Mouse (Mus musculus) kidney, postnatal 0 days (tissue): ENCODE data around the gene Ces1e. TPM values are rescaled to one million over a fixed set of nuclear protein-coding genes. Genes with fewer than 3 reads are reported as not detected.

ENCODE experiments used
- ATAC-seq: fragments of 200-750 bp; cut with Nextera tagmentation; replicated peaks from 2 replicates; pipeline ENCODE4 v1.8.0; 2017; ENCODE audit warnings: low read depth, moderate number of reproducible peaks, moderate TSS enrichment, moderate library complexity; ENCODE audit not compliant: low FRiP score
- DNase-seq: peaks from one replicate; pipeline ENCODE4 v3.0.0-alpha.2; 2016; ENCODE audit warnings: low spot score
- H3K27ac ChIP-seq: fragments of 300-500 bp; sonication (generic); 2 replicates; pipeline ENCODE4 v1.5.1; 2014; ENCODE audit warnings: mild to moderate bottlenecking
- H3K27me3 ChIP-seq: fragments of 300-500 bp; sonication (generic); 2 replicates; pipeline ENCODE4 v1.6.1; 2014; ENCODE audit warnings: low read length, mixed read lengths; ENCODE audit not compliant: insufficient read depth
- H3K36me3 ChIP-seq: fragments of 300-500 bp; sonication (generic); 2 replicates; pipeline ENCODE4 v1.6.1; 2014; ENCODE audit warnings: low read length, mixed read lengths; ENCODE audit not compliant: insufficient read depth
- H3K4me1 ChIP-seq: fragments of 300-500 bp; sonication (generic); replicated peaks from 2 replicates; pipeline ENCODE4 v1.6.1; 2014; ENCODE audit warnings: antibody characterized with exemption, low read length, mixed read lengths; ENCODE audit not compliant: insufficient read depth
- H3K4me2 ChIP-seq: fragments of 300-500 bp; sonication (generic); 2 replicates; pipeline ENCODE4 v1.6.1; 2014; ENCODE audit warnings: mild to moderate bottlenecking, low read length, moderate library complexity, mixed read lengths
- H3K4me3 ChIP-seq: fragments of 300-500 bp; sonication (generic); replicated peaks from 2 replicates; pipeline ENCODE4 v1.5.1; 2014; ENCODE audit warnings: low read depth, low read length
- H3K9ac ChIP-seq: fragments of 300-500 bp; sonication (generic); 2 replicates; pipeline ENCODE4 v1.6.1; 2014; ENCODE audit warnings: low read depth, low read length
- H3K9me3 ChIP-seq: fragments of 300-500 bp; sonication (generic); replicated peaks from 2 replicates; pipeline ENCODE4 v1.6.1; 2016; ENCODE audit warnings: low read length, inconsistent platforms, mixed read lengths
- CTCF ChIP-seq: IDR thresholded peaks from 2 replicates; pipeline ENCODE4 v1.5.1; 2016; ENCODE audit warnings: antibody characterized with exemption, low read depth, mild to moderate bottlenecking, moderate library complexity
- WGBS: fragments of 180-500 bp; shearing (Covaris S2); extraction: QIAGEN DNeasy Blood & Tissue Kit; methylation state at CpG from one replicate; pipeline ENCODE4 v1.1.7; 2014; 5-methylcytosine and 5-hydroxymethylcytosine counted together
- polyA plus RNA-seq: library from polyadenylated mRNA; unstranded; fragments of >200 nt; fragmentation: Nextera tagmentation; extraction: Ambion mirVana; gene quantifications from 2 replicates; pipeline ENCODE4 v1.2.1, GENCODE M21; 2015

The Ces1e gene
- 2.6 and 2.7 TPM in 2 replicates for polyA plus RNA-seq

DNA sequence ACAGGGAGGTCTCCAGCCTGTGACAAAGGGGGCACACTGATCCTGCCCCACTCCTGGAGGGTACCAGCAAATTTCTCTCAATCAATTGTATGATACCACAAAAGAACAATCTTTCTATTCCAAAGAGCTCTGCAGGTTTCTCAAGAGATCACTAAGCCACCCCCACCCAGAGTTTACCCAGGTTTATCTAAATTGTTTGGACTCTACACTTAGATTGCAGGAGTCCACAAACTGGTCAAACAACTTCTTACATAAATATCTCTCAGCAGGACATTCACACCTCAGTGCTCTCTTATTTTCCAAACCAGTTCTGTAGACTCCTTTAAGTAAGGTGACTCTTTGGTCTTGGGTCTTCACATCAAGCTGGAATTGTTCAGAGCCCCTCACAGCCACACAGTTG, at the start of gene Ces1e:
TSS of gene Ces1e (minus strand) at position 174 of the 400 bp plus-strand sequence.
- DNase-seq (peak; percentile 24), ATAC-seq (no peak)
- H3K4me3 ChIP-seq = no peak within 1 kb of the TSS
- no peak for TF ChIP-seq CTCF
- H3K27ac ChIP-seq = no peak within 1 kb of the TSS
- H3K9ac ChIP-seq = no peak within 1 kb of the TSS
- H3K4me2 ChIP-seq = no peak within 1 kb of the TSS
- H3K9me3 ChIP-seq = no peaks in the 10 kb centered on the region
- no peaks in the 10 kb centered on the region for H3K36me3 ChIP-seq
- no peaks in the 10 kb centered on the region for H3K27me3 ChIP-seq
- H3K4me1 ChIP-seq = no peaks in the 10 kb centered on the region

DNA sequence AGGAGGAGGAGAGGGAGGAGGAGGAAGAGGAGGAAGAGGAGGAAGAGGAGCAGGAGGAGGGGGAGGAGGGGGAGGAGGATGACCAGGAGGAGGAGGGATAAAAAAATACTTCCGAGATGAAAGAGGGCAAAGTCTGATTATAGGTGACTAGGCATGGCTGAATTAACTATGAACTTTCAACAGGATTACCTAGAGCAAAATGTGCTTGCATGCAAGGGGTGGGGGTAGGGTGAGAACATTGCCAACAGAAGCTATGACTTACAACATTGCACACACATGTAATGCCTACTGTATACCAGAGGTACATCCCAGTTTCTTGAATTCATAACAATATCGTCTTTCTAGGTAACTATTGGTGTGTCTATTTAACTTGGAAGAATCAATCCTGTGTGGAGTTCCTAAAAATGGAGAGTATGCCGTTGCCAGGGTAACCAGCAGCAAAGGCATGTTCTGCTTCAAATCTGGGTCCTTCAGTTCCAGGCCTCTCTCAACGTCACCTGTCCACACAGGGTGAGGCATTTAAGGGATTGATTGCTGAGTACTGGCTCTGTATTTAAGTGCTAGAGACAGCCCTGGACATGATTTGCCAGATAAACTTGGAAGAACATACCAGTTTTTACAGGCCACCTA, 48.9 kb upstream of the Ces1e start:
- no peak overlapping the region for H3K9ac ChIP-seq
- WGBS = 80% methylated on average over 4 of the region's 4 CpGs
- no peaks in the 10 kb centered on the region for H3K9me3 ChIP-seq
- peak; percentile 6 for DNase-seq
- ATAC-seq = no peak
- H3K4me3 ChIP-seq = no peak overlapping the region
- H3K4me2 ChIP-seq = no peak overlapping the region
- no peak for TF ChIP-seq CTCF
- H3K4me1 ChIP-seq = no peaks in the 10 kb centered on the region
- no peaks in the 10 kb centered on the region for H3K27me3 ChIP-seq
- H3K36me3 ChIP-seq = no peaks in the 10 kb centered on the region
- H3K27ac ChIP-seq = no peak overlapping the region

DNA sequence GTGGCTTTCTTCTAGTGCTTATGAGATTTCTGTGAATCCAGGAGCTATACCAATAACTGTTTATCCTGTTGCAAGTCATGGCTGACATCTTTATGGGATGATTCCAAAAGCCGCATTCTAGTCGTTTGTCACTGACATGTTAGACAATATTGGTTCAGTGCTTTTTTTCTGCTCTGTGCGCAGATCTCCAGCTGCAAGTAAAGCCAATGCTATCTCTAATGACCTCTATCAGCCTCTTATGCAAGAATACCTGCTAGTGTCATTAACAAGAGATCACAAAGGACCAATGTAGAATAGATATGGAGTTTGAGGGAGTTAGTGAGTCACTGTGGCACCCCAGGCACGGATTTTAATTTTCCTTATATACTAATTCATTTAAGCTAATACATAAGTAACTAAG, 45.2 kb upstream of the Ces1e start:
- no peak overlapping the region for H3K4me2 ChIP-seq
- H3K27me3 ChIP-seq = no peaks in the 10 kb centered on the region
- H3K9ac ChIP-seq = no peak overlapping the region
- TF ChIP-seq CTCF = no peak
- ATAC-seq (no peak), DNase-seq (no peak)
- H3K36me3 ChIP-seq = no peaks in the 10 kb centered on the region
- H3K4me1 ChIP-seq = no peaks in the 10 kb centered on the region
- H3K9me3 ChIP-seq = no peaks in the 10 kb centered on the region
- no peak overlapping the region for H3K4me3 ChIP-seq
- no peak overlapping the region for H3K27ac ChIP-seq
- 45% methylated on average over 4 of the region's 4 CpGs for WGBS

DNA sequence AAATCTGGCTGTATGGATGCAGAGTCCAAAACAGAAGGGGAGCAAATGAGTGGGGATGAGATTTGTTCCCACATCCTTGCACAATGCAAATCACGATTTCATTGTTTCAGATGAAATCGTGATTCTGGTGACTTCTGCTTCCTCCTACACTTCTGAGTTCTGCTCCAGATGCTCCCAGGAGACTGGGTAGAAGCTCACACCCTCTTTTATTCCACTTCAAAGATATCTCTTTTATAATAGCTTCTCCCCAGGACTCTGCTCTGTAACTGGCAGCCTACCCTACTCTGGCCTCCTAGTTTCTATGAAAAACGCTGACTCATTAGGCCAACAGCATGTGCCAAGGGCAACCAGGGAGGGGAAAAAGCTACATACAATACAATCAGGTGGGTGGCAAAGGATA, 43.9 kb upstream of the Ces1e start:
- no peaks in the 10 kb centered on the region for H3K9me3 ChIP-seq
- no peak overlapping the region for H3K4me2 ChIP-seq
- no peak for TF ChIP-seq CTCF
- DNase-seq (no peak), ATAC-seq (no peak)
- H3K27ac ChIP-seq = no peak overlapping the region
- no peak overlapping the region for H3K4me3 ChIP-seq
- WGBS = 84% methylated on average over 3 of the region's 3 CpGs
- no peaks in the 10 kb centered on the region for H3K27me3 ChIP-seq
- H3K4me1 ChIP-seq = no peaks in the 10 kb centered on the region
- no peak overlapping the region for H3K9ac ChIP-seq
- H3K36me3 ChIP-seq = no peaks in the 10 kb centered on the region

DNA sequence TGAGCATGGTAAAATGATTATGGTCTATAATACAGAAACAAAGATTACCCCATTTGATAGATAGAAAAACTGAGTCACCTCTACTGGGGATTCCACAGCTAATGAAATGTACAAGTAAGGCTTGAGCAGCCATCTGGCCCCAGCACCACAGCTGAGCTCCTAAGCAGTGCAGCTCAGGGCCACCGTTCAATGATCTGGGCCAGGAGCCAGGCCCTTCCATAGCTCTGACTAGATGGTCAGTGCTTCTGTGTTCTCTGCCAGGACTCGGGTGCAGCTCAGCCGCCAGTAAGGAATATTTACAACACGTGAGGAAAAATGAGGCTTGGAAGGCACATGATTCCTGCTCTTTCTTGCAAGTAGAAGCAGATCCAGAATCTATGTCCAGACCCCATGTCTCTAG, 43.3 kb upstream of the Ces1e start:
- H3K4me3 ChIP-seq = no peak overlapping the region
- no peaks in the 10 kb centered on the region for H3K36me3 ChIP-seq
- DNase-seq (no peak), ATAC-seq (no peak)
- no peak overlapping the region for H3K4me2 ChIP-seq
- H3K4me1 ChIP-seq = no peaks in the 10 kb centered on the region
- no peak for TF ChIP-seq CTCF
- no peaks in the 10 kb centered on the region for H3K27me3 ChIP-seq
- WGBS = 53% methylated on average over 4 of the region's 4 CpGs
- H3K9ac ChIP-seq = no peak overlapping the region
- H3K27ac ChIP-seq = no peak overlapping the region
- H3K9me3 ChIP-seq = no peaks in the 10 kb centered on the region

DNA sequence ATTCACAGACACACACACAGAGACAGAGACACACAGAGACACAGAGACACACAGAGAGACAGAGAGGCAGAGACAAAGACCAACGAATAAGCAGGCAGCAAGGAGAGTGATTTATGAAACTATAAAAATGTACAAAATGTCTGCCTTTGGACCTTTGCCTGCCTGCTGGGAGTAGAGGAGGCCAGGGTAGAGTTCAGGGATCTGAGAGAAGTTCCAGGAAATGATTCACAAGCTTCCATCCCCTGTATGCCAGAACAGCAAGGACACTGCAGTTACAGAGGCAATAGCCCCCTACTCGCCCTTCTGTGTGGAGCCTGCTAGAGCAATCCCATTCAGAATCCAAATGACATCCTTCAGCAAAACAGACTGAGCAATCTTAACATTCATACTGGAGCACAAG, 32.0 kb upstream of the Ces1e start:
- no peak overlapping the region for H3K27ac ChIP-seq
- H3K4me1 ChIP-seq = no peaks in the 10 kb centered on the region
- H3K27me3 ChIP-seq = no peaks in the 10 kb centered on the region
- ATAC-seq (no peak), DNase-seq (peak; percentile 79)
- TF ChIP-seq CTCF = no peak
- no peak overlapping the region for H3K9ac ChIP-seq
- H3K9me3 ChIP-seq = no peaks in the 10 kb centered on the region
- 37% methylated on average over 2 of the region's 2 CpGs for WGBS
- H3K36me3 ChIP-seq = no peaks in the 10 kb centered on the region
- no peak overlapping the region for H3K4me3 ChIP-seq
- H3K4me2 ChIP-seq = no peak overlapping the region

DNA sequence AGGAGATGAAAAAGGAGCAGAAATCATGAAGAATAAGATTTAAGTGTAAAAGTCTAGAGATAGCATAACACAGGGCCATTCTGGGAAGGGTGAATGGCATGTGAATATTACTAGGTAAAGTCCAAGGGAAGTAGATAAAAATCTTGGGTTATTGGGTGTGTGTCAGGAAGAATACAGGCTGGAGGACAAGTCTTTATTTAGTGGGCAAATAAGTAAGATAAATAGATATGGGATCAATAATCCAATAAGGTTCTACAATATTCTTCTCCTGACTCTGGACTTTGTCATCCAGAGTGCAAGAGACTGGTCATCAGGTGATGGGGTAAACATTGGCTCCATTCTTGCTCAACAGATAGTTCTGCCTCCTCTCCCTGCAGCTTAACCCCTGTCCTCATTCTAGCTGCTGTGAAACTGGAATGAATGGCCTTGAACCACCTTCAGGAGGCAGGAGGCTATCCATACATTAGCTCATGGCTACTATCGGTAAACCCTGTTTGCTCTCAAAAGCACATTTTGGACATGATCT, 23.0 kb upstream of the Ces1e start:
- Histone ChIP-seq H3K4me3 (no peak overlapping the region), H3K36me3 (no peaks in the 10 kb centered on the region), H3K9me3 (no peaks in the 10 kb centered on the region), H3K27ac (no peak overlapping the region), H3K9ac (no peak overlapping the region), H3K4me2 (no peak overlapping the region), H3K4me1 (no peaks in the 10 kb centered on the region), H3K27me3 (no peaks in the 10 kb centered on the region)
- ATAC-seq = no peak
- no peak for DNase-seq
- TF ChIP-seq CTCF = no peak
- WGBS = 92% methylated on average over 1 of the region's 1 CpGs
